9 mouse cellular contexts compared by ENCODE assay signal in genomic region chr15:36966466-36966865, GRCm38 (mm10). TPM values are rescaled to one million over a fixed set of nuclear protein-coding genes. Genes with fewer than 3 reads are reported as not detected.
DNase-seq lines count a peak whose midpoint lies in the region; ATAC-seq lines count a peak whose summit lies in the region.
"Had no signal": no experiment of that assay in that cellular context is flagged by ENCODE, and none has a peak within 500 bp of the region (broad histone marks: within the 10 kb centered on the region; RNA-seq: fewer than 3 reads in every experiment).

No protein-coding gene starts in this region.

- ATAC-seq in forebrain, embryonic 15.5 days (replicated peaks): no peak
- ATAC-seq: liver, embryonic 12.5 days had no signal

- H3K9me3 ChIP-seq in forebrain, embryonic 15.5 days: no peaks in the 10 kb centered on the region
- H3K9me3 ChIP-seq in midbrain, embryonic 10.5 days (replicated peaks): no peaks in the 10 kb centered on the region
- H3K9me3 ChIP-seq: liver, embryonic 12.5 days had no signal

- no peak overlapping the region for H3K9ac ChIP-seq in forebrain, embryonic 15.5 days (replicated peaks)
- H3K9ac ChIP-seq: liver, embryonic 12.5 days had no signal

- 69% methylated on average over 2 of the region's 2 CpGs for WGBS in forebrain, embryonic 15.5 days
- 76% methylated on average over 2 of the region's 2 CpGs for WGBS in midbrain, embryonic 10.5 days

- no peaks in the 10 kb centered on the region for H3K36me3 ChIP-seq in forebrain, embryonic 15.5 days
- no peaks in the 10 kb centered on the region for H3K36me3 ChIP-seq in midbrain, embryonic 10.5 days
- H3K36me3 ChIP-seq: liver, embryonic 12.5 days had no signal

- peak overlapping the region; percentile 100 for H3K27ac ChIP-seq in forebrain, embryonic 15.5 days (replicated peaks)
- H3K27ac ChIP-seq in midbrain, embryonic 10.5 days (replicated peaks): peak overlapping the region; percentile 81
- H3K27ac ChIP-seq: liver, embryonic 12.5 days had no signal

- no peaks in the 10 kb centered on the region for H3K27me3 ChIP-seq in forebrain, embryonic 15.5 days
- H3K27me3 ChIP-seq in midbrain, embryonic 10.5 days (ENCODE audit: low read depth, poor library complexity, severe bottlenecking): no peaks in the 10 kb centered on the region

- no peak overlapping the region for H3K4me3 ChIP-seq in forebrain, embryonic 15.5 days
- H3K4me3 ChIP-seq in midbrain, embryonic 10.5 days: no peak overlapping the region
- H3K4me3 ChIP-seq: liver, embryonic 12.5 days had no signal

- no peak overlapping the region; the same call in 1 of the 2 replicates for H3K4me2 ChIP-seq in forebrain, embryonic 15.5 days (replicated peaks)
- H3K4me2 ChIP-seq: liver, embryonic 12.5 days had no signal

- DNase-seq in left cerebral cortex, postnatal 14 days (ENCODE audit: low spot score in 2 of 2): peak; percentile 49 to 54
- DNase-seq in left cerebral cortex, adult 9 months (ENCODE audit: low spot score in 2 of 2): no peak
- peak; percentile 55 to 61 for DNase-seq in cerebellum, adult 18-20 months
- no peak for DNase-seq in midbrain, embryonic 10.5 days (ENCODE audit: low spot score)
- DNase-seq in frontal cortex, postnatal 14 days (ENCODE audit: low spot score in 2 of 2): no peak
- no peak for DNase-seq in kidney, postnatal 36 days
- DNase-seq in urinary bladder, postnatal 25 days (ENCODE audit: low spot score): no peak

- intact Hi-C loops in left cerebral cortex, postnatal 14 days (cut with DNase I): loop anchor here (2.0 to 10.0 kb wide), 3 partner anchors 28 to 174 kb away; no protein-coding TSS in a partner anchor

- H3K4me1 ChIP-seq in forebrain, embryonic 15.5 days: peaks cover 34% of the 10 kb centered on the region
- H3K4me1 ChIP-seq in midbrain, embryonic 10.5 days: peaks cover 27% of the 10 kb centered on the region
- H3K4me1 ChIP-seq: liver, embryonic 12.5 days had no signal

RNA-seq across cellular contexts. Expression of gene Zfp706, which starts 41.1 kb away (rescaled TPM):
- 100 to 1,000 TPM; 210 to 244 TPM for total RNA-seq in left cerebral cortex, postnatal 14 days (2021)
- polyA plus RNA-seq in forebrain, embryonic 15.5 days (2015; fragmentation: Nextera tagmentation; extraction: Ambion mirVana): 473 and 523 TPM in 2 replicates
- polyA plus RNA-seq in midbrain, embryonic 10.5 days (2016; fragmentation: Nextera tagmentation; extraction: Ambion mirVana): 479 and 502 TPM in 2 replicates

Comparison
In these comparisons a context has a peak if more than half of its experiments do, and no peak if none do; other contexts are left out.
1. DNase-seq: peak in left cerebral cortex, postnatal 14 days (2 of 2) and cerebellum, adult 18-20 months (2 of 2); none in left cerebral cortex, adult 9 months (0 of 2), midbrain, embryonic 10.5 days (single experiment), frontal cortex, postnatal 14 days (0 of 2), kidney, postnatal 36 days (0 of 2) and urinary bladder, postnatal 25 days (single experiment).